Comparison of ENCODE assay signal across 14 mouse cellular contexts in the genomic region with DNA sequence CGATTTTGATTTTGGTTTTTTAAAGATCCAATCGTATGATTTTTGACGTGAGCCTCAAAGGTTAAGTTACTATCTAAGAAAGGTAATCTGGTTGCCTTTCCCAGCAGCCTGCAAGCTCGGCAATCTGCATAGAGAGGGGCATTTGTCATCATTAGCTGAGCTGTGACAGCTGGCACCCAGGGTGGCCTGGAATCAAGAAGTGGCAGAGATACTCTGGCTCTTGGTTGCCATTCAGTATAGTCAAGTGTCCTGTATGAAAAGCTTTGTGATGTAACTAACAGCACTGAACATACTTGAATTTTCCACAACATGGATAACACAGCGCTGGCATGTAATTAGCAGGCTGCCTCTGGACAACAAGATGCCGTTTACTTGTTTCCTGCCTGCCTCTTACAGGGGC. TPM values are rescaled to one million over a fixed set of nuclear protein-coding genes. Genes with fewer than 3 reads are reported as not detected.
A peak's percentile ranks its signal among the peaks of the same experiment; 100 is the strongest.
DNase-seq lines count a peak whose midpoint lies in the region; ATAC-seq and TF ChIP-seq lines count a peak whose summit lies in the region.
"Had no signal": no experiment of that assay in that cellular context is flagged by ENCODE, and none has a peak within 500 bp of the region (broad histone marks: within the 10 kb centered on the region; RNA-seq: fewer than 3 reads in every experiment).

No protein-coding gene starts in this region.

- H3K9me3 ChIP-seq in forebrain, embryonic 12.5 days = no peaks in the 10 kb centered on the region
- no peaks in the 10 kb centered on the region for H3K9me3 ChIP-seq in forebrain, embryonic 16.5 days (ENCODE audit: control insufficient read depth, low read length)
- no peaks in the 10 kb centered on the region for H3K9me3 ChIP-seq in neural tube, embryonic 11.5 days (ENCODE audit: control insufficient read depth, low read length)
- no peaks in the 10 kb centered on the region for H3K9me3 ChIP-seq in hindbrain, postnatal 0 days (ENCODE audit: low read length)
- H3K9me3 ChIP-seq: limb, embryonic 15.5 days; megakaryocyte, embryonic 14.5 days had no signal

- H3K27me3 ChIP-seq in forebrain, embryonic 12.5 days = peaks cover 22% of the 10 kb centered on the region
- H3K27me3 ChIP-seq in forebrain, embryonic 16.5 days (replicated peaks; ENCODE audit: control insufficient read depth, insufficient read depth, low read length) = peaks cover 12% of the 10 kb centered on the region
- H3K27me3 ChIP-seq in neural tube, embryonic 11.5 days (ENCODE audit: control insufficient read depth, insufficient read depth, low read length) = peaks cover 4% of the 10 kb centered on the region
- no peaks in the 10 kb centered on the region for H3K27me3 ChIP-seq in hindbrain, postnatal 0 days (ENCODE audit: insufficient read depth, low read length)

- ATAC-seq in forebrain, embryonic 12.5 days (ENCODE audit: low FRiP score) = peak; percentile 23; the same call in 1 of the 2 replicates
- no peak for ATAC-seq in forebrain, embryonic 16.5 days
- ATAC-seq in neural tube, embryonic 11.5 days (ENCODE audit: insufficient read depth, low FRiP score, low TSS enrichment) = no peak
- ATAC-seq in hindbrain, postnatal 0 days = peak; percentile 61

- no peak overlapping the region for H3K27ac ChIP-seq in forebrain, embryonic 12.5 days
- H3K27ac ChIP-seq in forebrain, embryonic 16.5 days (ENCODE audit: low read length) = no peak overlapping the region
- H3K27ac ChIP-seq in neural tube, embryonic 11.5 days (ENCODE audit: low read depth, low read length) = no peak overlapping the region
- H3K27ac ChIP-seq in hindbrain, postnatal 0 days = peak overlapping the region; percentile 63
- H3K27ac ChIP-seq: heart, adult 2 months; limb, embryonic 15.5 days had no signal

- no peaks in the 10 kb centered on the region for H3K36me3 ChIP-seq in forebrain, embryonic 12.5 days (replicated peaks)
- no peaks in the 10 kb centered on the region for H3K36me3 ChIP-seq in forebrain, embryonic 16.5 days (ENCODE audit: control insufficient read depth, insufficient read depth)
- H3K36me3 ChIP-seq in neural tube, embryonic 11.5 days (ENCODE audit: control insufficient read depth, insufficient read depth, low read length) = no peaks in the 10 kb centered on the region
- H3K36me3 ChIP-seq in hindbrain, postnatal 0 days (ENCODE audit: insufficient read depth, low read length) = no peaks in the 10 kb centered on the region
- H3K36me3 ChIP-seq: limb, embryonic 15.5 days had no signal

- no peak overlapping the region for H3K9ac ChIP-seq in forebrain, embryonic 12.5 days
- no peak overlapping the region for H3K9ac ChIP-seq in forebrain, embryonic 16.5 days (replicated peaks; ENCODE audit: low read depth, low read length)
- no peak overlapping the region for H3K9ac ChIP-seq in neural tube, embryonic 11.5 days (ENCODE audit: low read length)
- no peak overlapping the region for H3K9ac ChIP-seq in hindbrain, postnatal 0 days (replicated peaks; ENCODE audit: low read length)
- H3K9ac ChIP-seq: limb, embryonic 15.5 days; lung, embryonic 14.5 days had no signal

- 65% methylated on average over 6 of the region's 6 CpGs for WGBS in forebrain, embryonic 12.5 days
- 59% methylated on average over 6 of the region's 6 CpGs for WGBS in forebrain, embryonic 16.5 days
- 39% methylated on average over 6 of the region's 6 CpGs for WGBS in neural tube, embryonic 11.5 days
- WGBS in hindbrain, postnatal 0 days = 28% methylated on average over 6 of the region's 6 CpGs

- H3K4me1 ChIP-seq in forebrain, embryonic 12.5 days = peaks cover 19% of the 10 kb centered on the region; the same call in 1 of the 2 replicates
- H3K4me1 ChIP-seq in forebrain, embryonic 16.5 days (replicated peaks; ENCODE audit: control insufficient read depth, insufficient read depth, low read length) = no peaks in the 10 kb centered on the region
- H3K4me1 ChIP-seq in neural tube, embryonic 11.5 days (ENCODE audit: control insufficient read depth, insufficient read depth, low read length) = no peaks in the 10 kb centered on the region
- H3K4me1 ChIP-seq in hindbrain, postnatal 0 days (ENCODE audit: insufficient read depth, low read length) = no peaks in the 10 kb centered on the region
- H3K4me1 ChIP-seq: limb, embryonic 15.5 days had no signal

- no peak for TF ChIP-seq CTCF in hindbrain, postnatal 0 days (IDR thresholded peaks at IDR 0.05; ENCODE audit: low read depth)

- no peak overlapping the region for H3K4me3 ChIP-seq in forebrain, embryonic 12.5 days (replicated peaks)
- no peak overlapping the region for H3K4me3 ChIP-seq in forebrain, embryonic 16.5 days (replicated peaks; ENCODE audit: low read length)
- no peak overlapping the region for H3K4me3 ChIP-seq in neural tube, embryonic 11.5 days (ENCODE audit: low read depth, low read length)
- H3K4me3 ChIP-seq in hindbrain, postnatal 0 days (ENCODE audit: low read length) = no peak overlapping the region
- H3K4me3 ChIP-seq: heart, adult 2 months; limb, embryonic 15.5 days; megakaryocyte, embryonic 14.5 days had no signal

- H3K4me2 ChIP-seq in forebrain, embryonic 12.5 days = no peak overlapping the region
- H3K4me2 ChIP-seq in forebrain, embryonic 16.5 days (ENCODE audit: low read length) = no peak overlapping the region
- H3K4me2 ChIP-seq in neural tube, embryonic 11.5 days (ENCODE audit: low read depth) = no peak overlapping the region
- no peak overlapping the region for H3K4me2 ChIP-seq in hindbrain, postnatal 0 days (ENCODE audit: low read depth, low read length)
- H3K4me2 ChIP-seq: limb, embryonic 15.5 days; lung, embryonic 14.5 days had no signal

- peak; percentile 36 for DNase-seq in neural tube, embryonic 11.5 days (ENCODE audit: low spot score)
- DNase-seq in neural tube, embryonic 10.5 days (ENCODE audit: extremely low spot score, low spot score) = no peak
- DNase-seq in hindbrain, postnatal 0 days (ENCODE audit: low spot score) = peak; percentile 76
- no peak for DNase-seq in urinary bladder, adult 2 months (ENCODE audit: low spot score)
- DNase-seq in kidney, postnatal 25 days = no peak
- DNase-seq in thymus, postnatal 0 days (ENCODE audit: low spot score) = no peak
- DNase-seq: heart, adult 2 months; heart, postnatal 36 days; kidney, adult 8-10 months; lung, embryonic 14.5 days had no signal

RNA-seq across cellular contexts. Expression of gene Mab21l1, which starts 8.1 kb away (rescaled TPM):
- polyA plus RNA-seq in forebrain, embryonic 12.5 days (2016; fragmentation: Nextera tagmentation; extraction: Ambion mirVana) = 27.4 and 34.9 TPM in 2 replicates
- 17.5 and 32.2 TPM in 2 replicates for polyA plus RNA-seq in forebrain, embryonic 16.5 days (2015; fragmentation: Nextera tagmentation; extraction: Ambion mirVana)
- polyA plus RNA-seq in neural tube, embryonic 11.5 days (2014; fragmentation: Nextera tagmentation; extraction: Ambion mirVana) = 20.0 and 21.3 TPM in 2 replicates
- total RNA-seq in hindbrain, postnatal 0 days (2014; rRNA removed) = 132 and 137 TPM in 2 replicates
- 175 and 179 TPM in 2 replicates for polyA plus RNA-seq in hindbrain, postnatal 0 days (2015; fragmentation: Nextera tagmentation; extraction: Ambion mirVana)
- polyA plus RNA-seq in urinary bladder, adult 2 months (2012; rRNA removed) = 0.50 and 0.53 TPM in 2 replicates
- polyA plus RNA-seq in thymus, postnatal 0 days (2015; fragmentation: Nextera tagmentation; extraction: Ambion mirVana) = 0.55 and 0.56 TPM in 2 replicates

Comparison
In these comparisons a context has a peak if more than half of its experiments do, and no peak if none do; other contexts are left out.
1. ATAC-seq: peak in forebrain, embryonic 12.5 days (single experiment) and hindbrain, postnatal 0 days (single experiment); none in forebrain, embryonic 16.5 days (single experiment) and neural tube, embryonic 11.5 days (single experiment).
2. DNase-seq: peak in neural tube, embryonic 11.5 days (single experiment) and hindbrain, postnatal 0 days (single experiment); none in neural tube, embryonic 10.5 days (single experiment), urinary bladder, adult 2 months (single experiment), kidney, postnatal 25 days (0 of 2) and thymus, postnatal 0 days (single experiment).
3. RNA of gene Mab21l1, which starts 8.1 kb away (polyA plus RNA-seq): 175 to 179 TPM in hindbrain, postnatal 0 days, 27.4 to 34.9 TPM in forebrain, embryonic 12.5 days, 17.5 to 32.2 TPM in forebrain, embryonic 16.5 days and 20.0 to 21.3 TPM in neural tube, embryonic 11.5 days; 0.55 to 0.56 TPM in thymus, postnatal 0 days and 0.50 to 0.53 TPM in urinary bladder, adult 2 months; every median in the first group is over 10 times any median in the second.